Mouse (Mus musculus) testis, postnatal 10 days (tissue): ENCODE measurements at regions not wholly inside any gene's neighbourhood (a gene's known extent, or its start where the extent isn't known, plus 50 kb on each side); places are given as distances from the start of the nearest gene placed in this dataset.

Experiments
- DNase-seq: peaks from one replicate; pipeline ENCODE4 v3.0.0; 2021; ENCODE audit warnings: low spot score

GRCm38 (mm10) chr10:99959279-99959678 is 56.2 kb upstream of the Kitl start:
- no peak for DNase-seq

GRCm38 (mm10) chr10:99952486-99952885 is 62.9 kb upstream of the Kitl start:
- no peak for DNase-seq

GRCm38 (mm10) chr10:99951718-99952117 is 63.7 kb upstream of the Kitl start:
- DNase-seq, result no peak

GRCm38 (mm10) chr10:99951316-99951715 is 64.1 kb upstream of the Kitl start:
- no peak for DNase-seq

- DNase-seq, result no peak
Observed at GRCm38 (mm10) chr10:99948740-99949139, 66.7 kb upstream of the Kitl start.

- DNase-seq, result no peak
Observed at GRCm38 (mm10) chr10:99945418-99945817, 70.0 kb upstream of the Kitl start.

- no peak for DNase-seq
Observed at GRCm38 (mm10) chr10:99941665-99942064, 73.8 kb upstream of the Kitl start.

GRCm38 (mm10) chr10:99938901-99939300 is 76.5 kb upstream of the Kitl start:
- no peak for DNase-seq

- DNase-seq, result no peak
Observed at GRCm38 (mm10) chr10:99937921-99938618, 77.4 kb upstream of the Kitl start.

GRCm38 (mm10) chr10:99929191-99929590 is 86.2 kb upstream of the Kitl start:
- no peak for DNase-seq

GRCm38 (mm10) chr10:99927913-99928312 is 87.5 kb upstream of the Kitl start:
- DNase-seq, result no peak

GRCm38 (mm10) chr10:99926327-99926954 is 89.0 kb upstream of the Kitl start:
- DNase-seq, result no peak

- no peak for DNase-seq
Observed at GRCm38 (mm10) chr10:99924541-99924940, 90.9 kb upstream of the Kitl start.

- DNase-seq, result no peak
Observed at GRCm38 (mm10) chr10:99919925-99920324, 95.5 kb upstream of the Kitl start.

- DNase-seq, result no peak
Observed at GRCm38 (mm10) chr10:99918567-99919320, 96.7 kb upstream of the Kitl start.

GRCm38 (mm10) chr10:99913846-99914187 is 101.6 kb upstream of the Kitl start:
- no peak for DNase-seq

- peak; percentile 45 for DNase-seq
Observed at GRCm38 (mm10) chr10:99913001-99913845, 102.2 kb upstream of the Kitl start.

GRCm38 (mm10) chr10:99910011-99910723 is 105.3 kb upstream of the Kitl start:
- DNase-seq, result no peak

- no peak for DNase-seq
Observed at GRCm38 (mm10) chr10:99908044-99908443, 107.4 kb upstream of the Kitl start.

GRCm38 (mm10) chr10:99906778-99907435 is 108.5 kb upstream of the Kitl start:
- no peak for DNase-seq
